Mouse (Mus musculus) lung, postnatal 25 days (tissue): ENCODE measurements around the gene Zkscan1.
"Not testable (repeated sequence)": the region's sequence is repeated elsewhere in the genome, so short reads cannot be mapped to it uniquely, and the experiment has no call there.

Experiments used
- DNase-seq: peaks from one replicate; pipeline ENCODE4 v3.0.0; 2022; ENCODE audit warnings: low spot score

The Zkscan1 gene

DNA sequence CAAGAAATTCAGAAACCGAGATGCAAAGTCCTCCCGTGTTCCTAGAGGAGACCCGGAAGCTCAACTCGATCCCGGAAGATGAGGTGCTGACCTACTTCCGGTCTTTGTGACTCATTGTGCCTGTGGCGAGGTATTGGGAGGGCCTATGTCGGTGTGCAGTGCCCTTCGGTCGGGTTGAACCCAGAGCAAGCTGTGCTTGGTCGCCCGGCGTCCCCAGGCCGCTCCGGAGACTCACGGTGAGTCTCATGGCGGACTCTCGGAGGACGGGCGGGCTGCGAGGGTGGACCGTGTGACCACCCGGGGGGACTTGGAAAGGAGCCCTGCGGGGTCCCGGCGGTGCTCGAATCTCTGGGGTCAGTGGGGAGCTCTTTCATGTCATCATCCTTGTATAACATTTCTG lies at the start of gene Zkscan1:
TSS of gene Zkscan1 (plus strand) at position 89 of the 400 bp plus-strand sequence.
- DNase-seq = peak; percentile 91

DNA sequence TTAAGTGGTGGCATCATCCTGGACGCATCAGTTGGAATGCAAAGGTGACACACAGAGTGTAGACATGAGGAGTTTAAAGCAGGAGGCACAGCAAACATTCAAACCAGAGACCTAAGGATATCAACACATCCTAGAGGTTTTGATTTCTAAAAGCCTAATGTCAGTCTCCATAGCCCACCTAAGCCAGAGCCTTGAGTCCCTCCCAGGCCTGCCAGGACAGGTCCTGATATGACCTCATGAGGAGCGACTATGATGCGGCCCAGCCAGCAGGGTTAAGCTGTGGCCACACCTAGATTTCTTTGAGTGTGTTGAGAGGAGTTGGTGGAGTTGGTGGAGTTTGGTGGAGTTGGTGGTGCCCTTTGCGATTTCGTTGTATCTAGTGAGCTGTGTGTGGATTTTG lies 32.0 kb upstream of the Zkscan1 start, which contains the start of gene Smok3c:
TSS of gene Smok3c (plus strand) at position 301 of the 400 bp plus-strand sequence.
- DNase-seq = not testable (repeated sequence)

DNA sequence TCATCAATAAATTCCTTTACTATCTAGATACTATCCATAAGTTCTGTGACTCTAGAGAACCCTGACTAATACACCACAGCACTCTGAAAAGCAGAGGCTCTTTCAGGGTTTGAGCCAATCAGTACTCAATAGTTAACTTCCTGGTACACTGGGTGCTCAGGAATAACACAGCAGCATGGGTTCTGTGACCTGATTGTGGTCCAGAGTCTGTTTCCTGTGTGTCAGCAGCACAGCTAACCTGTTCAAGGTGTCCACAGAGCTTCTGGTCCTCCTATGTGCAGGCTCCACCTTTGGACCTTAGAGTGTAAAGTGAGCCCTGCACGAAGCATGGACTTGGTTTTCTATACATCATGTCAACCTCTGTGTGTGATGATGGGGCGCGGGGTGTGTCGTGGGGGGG lies 11.1 kb upstream of the Zkscan1 start:
- DNase-seq = no peak

DNA sequence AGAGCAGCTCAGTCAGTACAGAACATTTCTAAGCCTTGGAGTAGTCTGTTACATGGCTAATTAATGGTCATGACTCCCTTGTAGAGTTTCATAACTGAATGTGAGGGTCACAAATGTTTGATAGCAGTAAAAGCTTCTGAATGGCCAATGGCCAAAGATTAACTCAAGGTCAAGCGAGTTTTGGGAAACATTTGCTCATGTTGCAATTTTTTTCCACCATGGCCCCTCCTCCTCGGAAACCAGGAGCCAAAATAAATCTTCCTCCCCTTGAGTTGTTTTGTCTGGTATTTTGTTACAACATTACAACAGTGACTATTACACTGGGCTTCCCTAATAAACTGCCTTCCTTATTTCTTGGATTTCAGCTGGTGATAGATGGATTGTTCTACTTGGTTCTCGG lies 9.2 kb upstream of the Zkscan1 start:
- no peak for DNase-seq

DNA sequence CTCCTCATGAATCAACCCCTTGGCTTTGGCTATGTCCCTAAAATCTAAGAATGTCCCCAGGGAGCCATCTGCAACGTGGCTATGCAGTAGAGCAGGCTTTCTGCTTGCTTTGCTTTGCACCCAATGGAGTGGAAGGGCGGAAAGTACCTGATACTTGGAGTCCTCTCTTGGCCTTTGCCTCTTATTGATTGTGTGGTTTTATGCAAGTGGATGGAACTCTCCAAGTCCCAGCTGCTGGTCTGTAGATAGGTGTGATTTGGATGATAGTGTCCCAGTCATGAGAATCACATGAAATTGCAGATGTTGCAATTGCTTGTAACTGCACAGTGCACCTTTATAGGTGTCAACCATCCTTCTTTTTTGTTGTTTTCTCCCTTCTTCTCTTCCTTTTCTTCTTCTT lies 8.7 kb upstream of the Zkscan1 start:
- DNase-seq = no peak

DNA sequence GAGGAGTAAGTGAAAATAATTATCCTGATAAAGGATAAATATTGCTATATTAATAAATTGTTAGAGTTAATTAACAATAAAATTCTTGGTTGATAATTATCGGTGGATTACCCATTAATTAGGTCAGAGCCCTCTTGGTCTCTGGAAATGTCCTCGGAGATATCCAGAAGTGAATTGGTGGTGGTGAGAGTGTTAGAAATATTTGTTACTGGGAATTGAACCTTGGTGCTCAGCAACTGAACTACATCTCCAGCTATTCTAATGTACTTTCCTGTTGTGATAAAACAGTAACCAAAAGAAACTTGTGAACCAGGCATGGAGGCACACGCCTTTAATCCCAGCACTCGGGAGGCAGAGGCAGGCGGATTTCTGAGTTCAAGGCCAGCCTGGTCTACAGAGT lies 4.4 kb upstream of the Zkscan1 start:
- DNase-seq = no peak

DNA sequence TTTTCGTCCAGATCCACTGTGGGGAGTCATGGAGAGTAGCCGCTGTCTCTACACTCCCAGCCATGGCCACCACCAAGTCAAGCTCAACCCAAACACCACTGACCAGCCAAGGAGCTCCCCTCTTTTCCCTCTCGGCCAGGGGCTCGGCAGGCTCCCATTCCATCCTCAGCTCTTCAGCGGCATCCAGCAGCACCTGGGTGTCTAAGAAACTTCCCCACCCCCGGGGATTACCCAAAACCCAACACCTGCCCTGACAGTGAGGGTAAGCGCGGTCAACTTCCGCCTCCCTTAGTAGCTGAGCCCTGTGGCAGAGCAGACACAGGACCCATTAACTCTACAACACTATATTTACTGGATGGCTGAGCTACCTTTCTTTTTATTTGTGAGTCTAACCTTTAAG lies 3.4 kb upstream of the Zkscan1 start:
- no peak for DNase-seq

DNA sequence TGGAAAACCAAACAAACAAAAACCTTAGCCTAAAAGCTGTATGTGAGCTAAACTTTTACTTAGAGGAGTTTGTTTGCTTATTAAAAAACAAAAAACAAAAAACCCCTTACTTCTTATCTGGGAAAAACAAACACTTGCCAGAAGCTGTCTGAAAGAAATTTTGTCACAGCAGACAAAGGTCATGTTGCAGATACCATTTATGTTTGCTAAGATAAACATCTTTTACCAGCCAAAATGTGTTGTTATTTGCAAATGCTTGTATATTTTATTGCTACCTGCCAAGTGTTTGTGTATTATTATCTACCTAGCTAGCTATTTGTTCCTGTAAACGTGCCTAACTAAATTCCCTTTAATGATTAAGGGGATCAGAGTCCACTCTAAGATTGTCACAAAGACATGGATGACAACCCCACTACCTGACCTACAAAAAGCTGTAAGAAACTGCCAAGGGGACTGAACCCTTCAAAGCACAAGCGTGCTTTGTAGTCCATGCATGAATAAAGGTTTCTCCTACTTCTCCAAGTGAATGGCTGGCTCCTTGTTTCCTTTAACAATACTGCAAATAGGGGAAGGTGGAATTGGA lies 1.5 kb upstream of the Zkscan1 start:
- DNase-seq = no peak

DNA sequence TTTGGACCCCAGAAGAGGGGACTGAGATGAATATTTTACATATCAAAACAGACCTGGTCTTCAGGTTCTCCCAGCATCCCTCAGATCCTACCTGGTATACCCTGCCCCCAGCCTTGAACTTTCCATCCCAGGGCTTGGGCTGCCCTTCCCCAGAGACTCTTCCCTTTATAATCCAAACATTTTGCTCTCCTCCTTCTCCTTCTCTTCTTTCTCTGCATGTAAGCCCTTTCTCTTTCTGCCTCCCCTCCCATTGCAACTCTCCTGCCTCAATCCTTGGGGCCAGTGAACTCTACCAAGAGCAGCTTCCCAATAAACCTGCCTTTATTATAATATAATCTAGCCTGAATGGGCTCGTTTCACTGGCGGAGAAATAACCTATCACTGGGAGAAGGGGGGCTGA lies 948 bp upstream of the Zkscan1 start:
- DNase-seq = no peak

DNA sequence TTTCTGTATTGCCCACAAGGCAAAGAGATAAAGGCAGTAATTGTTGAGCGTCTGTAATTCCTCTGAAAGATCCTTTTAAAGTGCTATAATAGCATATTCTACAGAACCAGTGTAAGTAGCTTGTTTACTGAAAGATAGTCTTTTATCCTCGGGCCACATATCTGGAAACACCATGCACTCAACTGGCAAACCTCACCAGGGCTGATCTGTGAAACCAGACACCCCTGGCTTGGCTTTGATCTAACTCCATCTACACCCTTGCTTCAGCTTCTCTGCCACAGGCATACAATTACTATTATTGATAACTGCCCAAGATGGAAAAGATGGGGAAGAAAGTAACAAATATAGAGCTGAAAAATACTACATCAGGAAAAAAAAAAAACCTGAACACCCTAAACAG lies 377 bp upstream of the Zkscan1 start:
- DNase-seq = no peak

DNA sequence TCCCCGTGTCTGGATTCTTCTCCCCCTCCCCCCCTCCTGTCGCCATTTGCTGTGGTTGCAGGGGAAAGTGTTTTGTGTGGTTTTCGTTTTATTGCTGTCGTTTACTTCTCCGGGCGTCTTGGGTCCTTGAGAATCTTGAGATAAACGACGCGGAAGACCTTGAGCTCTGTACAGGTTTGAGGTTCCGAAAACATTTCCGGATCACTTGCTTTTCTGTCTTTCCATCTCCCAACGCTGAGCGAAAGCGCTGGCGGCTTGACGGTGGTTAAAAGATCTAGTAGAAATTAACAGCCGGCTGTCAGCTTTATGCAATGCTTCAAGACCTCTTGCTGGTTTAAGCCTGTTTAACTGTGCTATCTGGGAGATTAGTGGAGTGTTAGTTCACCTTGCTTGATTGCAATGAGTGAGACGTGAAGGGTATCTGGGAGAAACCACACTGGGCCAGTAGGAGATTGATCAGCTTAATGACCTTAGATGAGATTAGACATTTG lies 582 bp downstream of the Zkscan1 start:
- peak; percentile 14 for DNase-seq

DNA sequence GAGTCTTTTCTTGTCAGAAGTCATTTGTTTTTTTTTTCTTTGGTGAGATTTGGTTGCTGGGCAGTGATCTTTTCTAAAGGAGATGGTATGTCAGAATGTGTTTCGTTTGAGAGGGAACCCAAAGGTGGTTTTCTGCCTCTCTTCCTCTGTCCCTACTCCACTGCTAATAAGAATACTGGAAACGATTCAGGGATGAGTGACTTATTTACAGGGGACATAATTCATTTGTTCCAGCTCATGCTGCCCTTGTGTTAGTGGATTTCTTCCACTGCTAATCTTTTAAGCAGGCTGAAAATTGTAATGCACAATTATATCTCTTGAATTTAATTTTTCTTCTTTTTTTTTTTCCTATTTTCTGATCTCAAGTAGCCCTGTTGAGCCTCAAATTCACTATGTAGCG lies 2.0 kb downstream of the Zkscan1 start:
- no peak for DNase-seq

DNA sequence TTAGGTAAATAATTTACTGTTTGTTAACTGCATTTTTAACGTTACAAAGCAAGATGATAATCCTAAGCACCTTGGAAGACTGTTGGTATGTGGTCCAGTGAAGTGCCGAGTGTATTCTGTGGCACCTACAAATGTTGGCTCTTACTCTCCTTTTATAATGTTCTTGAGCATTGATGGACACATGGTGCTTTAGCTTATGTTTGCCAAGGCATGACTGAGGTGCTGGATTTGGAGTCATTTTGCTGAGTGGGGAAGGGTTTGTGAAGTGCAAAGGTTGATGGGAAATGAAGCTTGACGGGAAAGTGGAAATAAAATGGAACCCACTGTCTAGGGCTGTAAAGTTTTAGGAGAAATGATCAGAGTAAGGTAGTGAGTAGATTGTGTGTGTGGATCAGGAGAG lies 3.5 kb downstream of the Zkscan1 start:
- peak; percentile 16 for DNase-seq

DNA sequence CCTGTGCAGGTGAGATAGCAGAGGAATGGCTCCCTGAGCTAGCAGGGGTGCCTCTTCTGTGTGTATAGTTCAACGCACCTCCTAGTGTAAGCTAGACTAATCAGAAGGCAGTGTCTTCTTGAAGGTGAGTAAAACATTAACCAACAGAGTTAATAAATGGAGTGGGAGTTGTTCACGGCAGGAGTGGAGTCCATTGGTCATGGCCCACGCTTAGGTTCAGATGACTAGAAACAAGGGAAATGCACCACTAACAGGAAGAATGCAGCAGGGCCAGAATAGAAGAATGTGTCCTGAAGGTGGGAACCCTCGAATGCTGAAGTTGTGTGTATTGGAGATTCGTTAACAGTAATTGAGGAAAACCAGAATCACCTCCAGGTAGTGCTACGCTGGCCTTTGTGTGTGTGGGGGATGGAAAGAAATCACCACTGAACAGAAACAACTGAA lies 4.2 kb downstream of the Zkscan1 start:
- peak; percentile 4 for DNase-seq

DNA sequence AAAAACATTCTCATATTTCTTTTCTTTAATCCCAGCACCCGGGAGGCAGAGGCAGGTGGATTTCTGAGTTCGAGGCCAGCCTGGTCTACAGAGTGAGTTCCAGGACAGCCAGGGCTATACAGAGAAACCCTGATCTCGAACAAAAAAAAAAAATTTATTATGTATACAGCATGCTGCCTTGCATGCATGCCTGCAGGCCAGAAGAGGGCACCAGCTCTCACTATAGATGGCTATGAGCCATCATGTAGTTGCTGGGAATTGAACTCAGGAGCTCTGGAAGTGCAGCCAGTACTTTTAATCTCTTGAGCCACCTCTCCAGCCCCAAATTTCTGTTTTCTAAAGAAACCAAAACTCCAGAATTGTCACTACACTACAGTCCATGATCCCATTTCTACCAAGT lies 5.4 kb downstream of the Zkscan1 start:
- DNase-seq = no peak

DNA sequence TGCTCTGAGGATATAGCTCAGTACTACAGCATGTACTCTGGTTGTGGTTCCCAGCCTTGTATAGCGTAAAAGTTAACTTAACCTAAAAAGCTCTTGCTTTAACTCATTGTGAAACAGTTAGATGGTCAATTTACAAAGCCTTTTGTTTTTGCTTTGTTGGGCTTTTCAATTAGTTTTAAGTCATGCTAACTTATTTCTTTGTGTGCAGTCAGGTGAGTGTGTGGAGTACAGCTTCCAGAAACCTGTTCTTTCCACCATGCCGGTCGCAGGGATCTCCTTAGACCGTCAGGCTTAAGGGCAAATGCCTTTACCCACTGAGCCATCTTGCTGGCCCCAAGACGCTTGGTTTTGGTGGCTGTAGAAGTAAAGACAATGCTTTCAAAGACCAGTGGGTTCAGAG lies 5.9 kb downstream of the Zkscan1 start:
- no peak for DNase-seq

DNA sequence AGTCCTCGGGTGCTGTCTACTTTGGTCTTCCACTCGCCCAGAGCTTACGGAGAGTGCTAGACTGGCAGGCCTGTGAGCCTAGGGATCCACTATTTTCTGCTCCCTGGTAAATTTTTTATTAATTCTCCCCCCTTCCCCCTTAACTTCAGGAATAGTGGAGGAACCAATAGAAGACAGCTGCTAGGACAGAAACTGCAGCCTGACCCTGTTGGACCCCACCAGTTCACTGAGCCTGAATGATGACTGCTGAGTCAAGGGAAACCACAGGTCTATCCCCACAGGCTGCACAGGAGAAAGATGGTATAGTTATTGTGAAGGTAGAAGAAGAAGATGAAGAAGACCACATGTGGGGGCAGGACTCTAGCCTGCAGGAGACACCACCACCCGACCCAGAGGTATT lies 7.9 kb downstream of the Zkscan1 start:
- DNase-seq = no peak

DNA sequence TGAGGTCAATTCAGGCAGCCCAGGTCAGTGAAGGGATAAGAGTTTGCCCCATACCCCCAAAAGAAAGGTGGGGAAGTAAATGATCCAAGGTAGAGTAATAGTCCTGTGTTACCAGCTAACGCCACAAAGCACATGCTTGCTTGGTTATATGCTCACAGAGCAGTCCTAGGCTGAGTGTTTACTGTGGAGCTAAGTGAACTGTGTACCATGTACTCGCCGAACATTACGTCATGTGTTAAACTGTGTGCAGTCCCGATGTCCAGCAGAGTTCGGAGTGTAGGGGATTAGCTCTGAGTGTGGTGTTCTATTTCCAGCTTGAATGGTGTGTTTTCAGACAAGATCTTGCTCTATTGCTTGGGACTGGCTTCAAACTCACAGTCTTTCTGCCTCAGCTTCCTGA lies 9.6 kb downstream of the Zkscan1 start:
- no peak for DNase-seq

DNA sequence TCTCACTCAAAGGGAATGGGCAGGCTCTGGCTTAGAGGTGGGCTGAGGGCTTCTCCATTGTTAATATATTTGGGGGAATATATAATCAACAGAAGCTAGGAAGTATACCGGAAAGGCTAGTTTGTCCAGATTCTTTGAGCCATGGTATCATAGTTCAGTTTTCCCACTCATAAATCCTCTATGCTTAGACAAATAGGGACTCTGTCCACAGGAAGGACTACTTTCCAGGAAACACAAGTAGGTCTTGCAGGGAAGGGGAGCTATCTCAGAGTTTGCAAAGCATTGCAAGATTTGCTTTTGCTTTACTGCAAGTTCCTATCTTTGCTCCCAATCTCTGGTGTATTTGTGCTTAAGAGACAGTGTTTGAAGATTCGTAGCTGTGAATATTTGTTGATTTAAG lies 20.1 kb downstream of the Zkscan1 start:
- no peak for DNase-seq

DNA sequence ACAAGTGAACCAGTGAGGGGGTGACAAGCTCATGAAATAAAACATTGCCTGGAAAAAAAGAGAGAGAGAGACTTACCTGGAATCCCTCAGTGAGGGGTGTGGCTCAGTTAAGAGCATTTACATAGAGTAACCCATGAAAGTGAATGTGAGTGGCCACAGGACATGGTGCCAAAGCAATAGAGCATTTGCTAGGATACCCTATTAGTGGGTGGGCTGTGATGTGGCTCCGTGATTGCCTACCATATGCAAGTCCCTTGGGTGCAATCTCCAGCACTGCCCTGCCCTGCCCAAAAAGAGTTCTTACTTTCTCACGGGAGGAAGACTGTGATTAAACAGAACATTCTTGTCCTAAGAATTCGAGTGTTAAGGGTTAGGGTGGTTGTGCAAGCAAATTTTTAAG lies 22.2 kb downstream of the Zkscan1 start:
- DNase-seq = no peak

DNA sequence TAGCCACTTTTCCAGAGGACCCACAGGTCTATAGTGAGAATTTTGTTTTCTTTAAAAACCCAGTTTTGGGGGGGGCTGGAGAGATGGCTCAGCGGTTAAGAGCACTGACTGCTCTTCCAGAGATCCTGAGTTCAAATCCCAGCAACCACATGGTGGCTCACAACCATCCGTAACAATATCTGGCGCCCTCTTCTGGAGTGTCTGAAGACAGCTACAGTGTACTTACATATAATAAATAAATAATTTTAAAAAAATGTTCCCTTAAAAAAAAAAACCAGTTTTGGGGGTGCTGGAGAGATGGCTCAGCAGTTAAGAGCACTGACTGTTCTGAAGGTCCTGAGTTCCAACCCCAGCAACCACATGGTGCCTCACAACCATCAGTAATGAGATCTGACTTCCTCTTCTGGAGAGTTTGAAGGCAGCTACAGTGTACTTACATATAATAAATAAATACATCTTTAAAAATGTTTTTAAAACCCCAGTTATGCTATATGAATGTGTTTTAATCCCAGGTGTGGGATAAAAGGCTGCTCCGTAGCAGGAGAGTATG lies 25.0 kb downstream of the Zkscan1 start:
- not testable (repeated sequence) for DNase-seq

DNA sequence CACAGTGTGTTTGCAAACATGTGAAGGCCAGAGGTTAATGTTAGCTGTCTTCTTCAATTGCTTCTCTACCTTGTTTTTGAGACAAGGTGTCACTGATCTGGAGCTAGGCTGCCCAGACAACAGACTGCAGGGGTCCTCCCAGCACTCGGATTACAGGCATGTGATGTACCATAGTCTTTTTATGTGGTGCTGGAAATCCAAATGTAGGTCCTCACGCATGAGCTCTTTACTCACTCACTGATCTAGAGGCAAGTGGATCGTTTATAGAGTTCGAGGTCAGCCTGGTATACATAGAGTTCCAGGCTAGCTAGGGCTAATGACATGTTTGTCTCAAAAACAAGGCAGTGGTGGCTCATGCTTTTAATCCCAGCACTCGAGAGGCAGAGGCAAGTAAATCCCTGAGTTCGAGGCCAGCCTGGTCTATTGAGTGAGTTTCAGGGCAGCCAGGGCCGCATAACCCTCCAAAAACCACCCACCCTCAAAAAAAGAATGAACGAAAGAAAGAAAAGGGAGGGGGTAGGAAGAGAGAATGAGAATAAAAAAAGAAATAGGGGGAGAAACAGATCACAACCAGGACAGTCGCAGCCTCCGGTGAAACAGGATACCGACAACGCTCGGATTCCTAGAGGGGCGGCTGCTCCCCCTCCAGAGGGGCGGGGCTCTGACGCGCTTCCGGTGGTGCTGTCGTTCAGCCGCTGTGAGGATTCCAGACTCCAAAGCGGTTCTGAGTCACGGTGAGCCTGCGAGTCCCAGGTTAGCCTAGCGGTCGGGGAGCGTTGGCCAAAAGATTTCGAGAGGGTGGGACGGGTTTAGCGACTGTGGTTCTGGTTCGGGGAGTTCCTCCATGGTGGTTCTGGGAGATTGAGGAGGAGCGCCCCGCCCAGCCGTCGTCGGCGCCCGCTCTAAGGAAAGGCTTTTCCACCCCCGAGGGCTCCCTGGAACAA lies 31.6 kb downstream of the Zkscan1 start, which contains the start of gene Zscan21:
TSS of gene Zscan21 (plus strand) at position 649 of the 944 bp plus-strand sequence.
- DNase-seq = peak; percentile 91
